Mouse (Mus musculus) B cell, adult 2 months (primary cell): ENCODE measurements around the gene Prn.

Experiments used
- DNase-seq, 2 experiments: peaks; one replicate each; pipeline ENCODE4 v3.0.0; 2022

Gene Prn

GRCm38 (mm10) chr2:132001696-132002334 is 92.1 kb downstream of the Prn start:
- no peak for DNase-seq

GRCm38 (mm10) chr2:132003916-132004315 is 94.2 kb downstream of the Prn start:
- DNase-seq = no peak

- DNase-seq = peak; percentile 64
Measured at GRCm38 (mm10) chr2:132004495-132005136, 94.9 kb downstream of the Prn start.

- no peak for DNase-seq
Measured at GRCm38 (mm10) chr2:132005445-132005844, 95.7 kb downstream of the Prn start.
